Mouse (Mus musculus) CH12.LX (cell line): Measurements from ENCODE around the gene Tas1r3. TPM values are rescaled to one million over a fixed set of nuclear protein-coding genes. Genes with fewer than 3 reads are reported as not detected.

Experiments
- DNase-seq: peaks from one replicate; pipeline ENCODE4 v3.0.0-alpha.2; 2013; ENCODE audit errors: extremely low read depth
- H3K27ac ChIP-seq: 2 replicates; pipeline ENCODE4 v1.5.1; 2012; ENCODE audit warnings: low read depth, mild to moderate bottlenecking, control low read depth, moderate library complexity; ENCODE audit not compliant: insufficient read depth
- H3K27me3 ChIP-seq: replicated peaks from 2 replicates; pipeline ENCODE3; 2012; ENCODE audit warnings: inconsistent platforms
- H3K36me3 ChIP-seq, 2 experiments: replicated peaks in 1 of 2; 2 replicates each; pipeline versions ENCODE3 to v1.6.1; 2012; ENCODE audit warnings: inconsistent platforms in 1 of 2, low read length in 1 of 2, mild to moderate bottlenecking in 1 of 2, mixed read lengths in 1 of 2, moderate library complexity in 1 of 2; ENCODE audit not compliant: control insufficient read depth in 1 of 2, insufficient read depth in 1 of 2
- H3K4me1 ChIP-seq, 2 experiments: 2 replicates each; pipeline ENCODE4 v1.6.1; 2012; ENCODE audit warnings: inconsistent platforms in 1 of 2, moderate library complexity in 1 of 2; ENCODE audit not compliant: insufficient read depth in 2 of 2, control insufficient read depth in 1 of 2
- H3K4me2 ChIP-seq: 2 replicates; pipeline ENCODE4 v1.6.1; 2012; ENCODE audit warnings: low read depth, mild to moderate bottlenecking, control low read depth; ENCODE audit not compliant: poor library complexity, insufficient read depth, severe bottlenecking
- H3K4me3 ChIP-seq, 3 experiments: fragments of 150-350 bp in 1 of 3; sonication (generic) in 1 of 3; replicated peaks in 1 of 3; 2 replicates each; pipeline versions ENCODE3 to v1.5.1; 2011 to 2012; ENCODE audit warnings: low read depth in 2 of 3, low read length in 2 of 3, mild to moderate bottlenecking in 2 of 3, moderate library complexity in 2 of 3, control low read depth in 1 of 3, improper control_type of control experiment in 1 of 3, inconsistent platforms in 1 of 3, mixed read lengths in 1 of 3; ENCODE audit not compliant: poor library complexity in 1 of 3
- H3K79me2 ChIP-seq: replicated peaks from 2 replicates; pipeline ENCODE4 v1.6.1; 2012; ENCODE audit warnings: mild to moderate bottlenecking, moderate library complexity; ENCODE audit not compliant: control insufficient read depth, poor library complexity, insufficient read depth, severe bottlenecking; ENCODE audit errors: extremely low read depth
- H3K9ac ChIP-seq: 2 replicates; pipeline ENCODE4 v1.6.1; 2012; ENCODE audit warnings: low read depth, mild to moderate bottlenecking, control low read depth, moderate library complexity; ENCODE audit not compliant: insufficient read depth
- H3K9me3 ChIP-seq: replicated peaks from 2 replicates; pipeline ENCODE3; 2012; ENCODE audit warnings: low read length, inconsistent platforms, mixed read lengths
- CHD2 ChIP-seq: IDR thresholded peaks from 2 replicates; pipeline ENCODE4 v1.6.1; 2011; ENCODE audit warnings: low read length, improper control_type of control experiment
- E2F4 ChIP-seq: IDR thresholded peaks from 2 replicates; pipeline ENCODE4 v1.6.1; 2011; ENCODE audit warnings: low read depth, low read length, improper control_type of control experiment; ENCODE audit not compliant: insufficient replicate concordance
- ELF1 ChIP-seq: IDR thresholded peaks from 2 replicates; pipeline ENCODE4 v1.6.1; 2014; ENCODE audit warnings: low read depth, mild to moderate bottlenecking, inconsistent platforms, low read length, improper control_type of control experiment
- EP300 ChIP-seq: IDR thresholded peaks from 2 replicates; pipeline ENCODE4 v1.6.1; 2011; ENCODE audit warnings: low read length, improper control_type of control experiment
- HCFC1 ChIP-seq: IDR thresholded peaks from 2 replicates; pipeline ENCODE4 v1.6.1; 2012; ENCODE audit warnings: low read depth, mild to moderate bottlenecking, inconsistent platforms, low read length, improper control_type of control experiment
- JUN ChIP-seq: IDR thresholded peaks from 2 replicates; pipeline ENCODE4 v1.6.1; 2011; ENCODE audit warnings: low read depth, mild to moderate bottlenecking, low read length, improper control_type of control experiment, moderate library complexity; ENCODE audit not compliant: insufficient read depth
- JUND ChIP-seq: conservative IDR thresholded peaks from 2 replicates; pipeline ENCODE4 v1.6.1; 2011; ENCODE audit warnings: low read depth, low read length, improper control_type of control experiment
- MAX ChIP-seq: IDR thresholded peaks from 2 replicates; pipeline ENCODE4 v1.6.1; 2011; ENCODE audit warnings: low read length, improper control_type of control experiment
- MAZ ChIP-seq: IDR thresholded peaks from 2 replicates; pipeline ENCODE4 v1.6.1; 2012; ENCODE audit warnings: low read depth, mild to moderate bottlenecking, inconsistent platforms, low read length, improper control_type of control experiment, moderate library complexity
- MXI1 ChIP-seq: IDR thresholded peaks from 2 replicates; pipeline ENCODE4 v1.6.1; 2011; ENCODE audit warnings: mild to moderate bottlenecking, low read depth, low read length, improper control_type of control experiment
- NELFE ChIP-seq: IDR thresholded peaks from 2 replicates; pipeline ENCODE4 v1.6.1; 2011; ENCODE audit warnings: low read depth, low read length, improper control_type of control experiment
- NRF1 ChIP-seq: IDR thresholded peaks from 2 replicates; pipeline ENCODE4 v1.6.1; 2014; ENCODE audit warnings: low read depth, mild to moderate bottlenecking, inconsistent platforms, low read length, improper control_type of control experiment, moderate library complexity
- POLR2AphosphoS2 ChIP-seq: IDR thresholded peaks from 2 replicates; pipeline ENCODE4 v1.6.1; 2011; ENCODE audit warnings: low read depth, low read length, improper control_type of control experiment
- RAD21 ChIP-seq: IDR thresholded peaks from 2 replicates; pipeline ENCODE4 v1.6.1; 2011; ENCODE audit warnings: low read depth, mild to moderate bottlenecking, low read length, improper control_type of control experiment, moderate library complexity
- SIN3A ChIP-seq: IDR thresholded peaks from 2 replicates; pipeline ENCODE4 v1.6.1; 2012; ENCODE audit warnings: low read length, improper control_type of control experiment, inconsistent platforms
- SMC3 ChIP-seq: IDR thresholded peaks from 2 replicates; pipeline ENCODE4 v1.6.1; 2011; ENCODE audit warnings: low read depth, low read length, improper control_type of control experiment
- TCF12 ChIP-seq: IDR thresholded peaks from 2 replicates; pipeline ENCODE4 v1.6.1; 2014; ENCODE audit warnings: low read depth, mild to moderate bottlenecking, inconsistent platforms, low read length, improper control_type of control experiment
- UBTF ChIP-seq: IDR thresholded peaks from 2 replicates; pipeline ENCODE4 v1.6.1; 2012; ENCODE audit warnings: low read depth, mild to moderate bottlenecking, inconsistent platforms, low read length, improper control_type of control experiment, moderate library complexity
- USF2 ChIP-seq: conservative IDR thresholded peaks from 2 replicates; pipeline ENCODE4 v1.6.1; 2011; ENCODE audit warnings: low read depth, low read length, improper control_type of control experiment
- ZKSCAN1 ChIP-seq: IDR thresholded peaks from 2 replicates; pipeline ENCODE4 v1.6.1; 2012; ENCODE audit warnings: low read depth, inconsistent platforms, low read length, improper control_type of control experiment, borderline replicate concordance
- ZNF384 ChIP-seq: IDR thresholded peaks from 2 replicates; pipeline ENCODE4 v1.6.1; 2012; ENCODE audit warnings: low read depth, low read length, improper control_type of control experiment, inconsistent platforms
- dilution Hi-C: fragments of 300-500 bp; cut with MboI; formaldehyde crosslinking; loops from 2 replicates; pipeline ENCODE4 v1.14.3; 2020; ENCODE audit warnings: low sequenced_read_pairs; ENCODE audit not compliant: extremely low pct_unique_long_range_greater_than_20kb, extremely low pct_ligation_motif_present
- in situ Hi-C: fragments of 300-500 bp; cut with MboI; formaldehyde crosslinking; loops from 3 replicates; pipeline ENCODE4 v1.14.3; 2019; ENCODE audit warnings: low sequenced_read_pairs, low pct_ligation_motif_present, low pct_unique_long_range_greater_than_20kb, mixed read lengths
- polyA plus RNA-seq: library from polyadenylated mRNA; unstranded; fragments of >175 nt; gene quantifications from 2 replicates; pipeline ENCODE4 v1.2.1, GENCODE M21; 2012; ENCODE audit warnings: low read depth; ENCODE audit not compliant: insufficient read length
- total RNA-seq, 2 experiments: library from RNA; depleted of rRNA; stranded (reverse); fragments of 300-350 nt in 1 of 2; fragments of >200 nt in 1 of 2; gene quantifications; 2 replicates each; pipeline ENCODE4 v1.2.3; 2012 to 2014

Tas1r3 gene
- total and polyA plus RNA-seq, 3 experiments = 0.15 to 0.89 (median 0.47) TPM

DNA sequence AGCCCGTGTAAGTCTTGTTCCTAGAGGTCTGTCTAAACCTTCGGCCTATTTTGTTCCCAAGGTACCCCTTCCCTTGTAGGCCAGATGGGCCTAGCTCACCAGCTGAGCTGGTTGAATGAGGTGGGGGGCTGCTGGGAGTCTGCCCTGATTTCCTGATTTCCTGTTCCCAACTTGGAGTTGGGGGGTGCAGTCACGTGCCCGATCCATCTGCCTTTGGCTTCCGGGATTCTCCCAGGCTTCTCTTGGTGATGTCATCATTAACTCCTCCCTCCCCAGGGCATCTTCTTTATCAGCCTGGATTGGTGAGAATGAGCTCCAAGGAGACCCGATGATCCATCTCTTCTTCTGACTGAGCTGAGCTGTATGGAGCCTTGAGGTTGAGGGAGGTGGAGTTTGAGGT lies 32.1 kb upstream of the Tas1r3 start:
- in situ Hi-C loops (no loop called here), dilution Hi-C loops (no loop called here)
- no peak overlapping the region for H3K27ac ChIP-seq
- DNase-seq = no peak
- H3K9me3 ChIP-seq = peaks cover 3% of the 10 kb centered on the region
- H3K9ac ChIP-seq = no peak overlapping the region
- no peaks in the 10 kb centered on the region for H3K27me3 ChIP-seq
- peaks cover 13% of the 10 kb centered on the region; the same call in 1 of the 2 replicates for H3K79me2 ChIP-seq
- no peak overlapping the region for H3K4me2 ChIP-seq
- H3K4me3 ChIP-seq = no peak overlapping the region
- H3K4me1 ChIP-seq = peaks cover 28 to 46% of the 10 kb centered on the region in 2 experiments
- peaks cover 21 to 43% of the 10 kb centered on the region in 2 experiments for H3K36me3 ChIP-seq
- no peak for TF ChIP-seq SIN3A
- TF ChIP-seq ELF1 = no peak
- TF ChIP-seq POLR2AphosphoS2 = no peak
- no peak for TF ChIP-seq JUN
- no peak for TF ChIP-seq NELFE
- no peak for TF ChIP-seq TCF12
- no peak for TF ChIP-seq HCFC1
- TF ChIP-seq ZKSCAN1 = no peak
- no peak for TF ChIP-seq E2F4
- TF ChIP-seq SMC3 = no peak
- TF ChIP-seq CHD2 = no peak
- TF ChIP-seq EP300 = no peak
- TF ChIP-seq MAX = no peak
- TF ChIP-seq USF2 = no peak
- no peak for TF ChIP-seq NRF1
- TF ChIP-seq RAD21 = no peak
- TF ChIP-seq JUND = no peak
- TF ChIP-seq MXI1 = no peak
- TF ChIP-seq UBTF = no peak
- TF ChIP-seq, all 38 proteins: peak for 0

DNA sequence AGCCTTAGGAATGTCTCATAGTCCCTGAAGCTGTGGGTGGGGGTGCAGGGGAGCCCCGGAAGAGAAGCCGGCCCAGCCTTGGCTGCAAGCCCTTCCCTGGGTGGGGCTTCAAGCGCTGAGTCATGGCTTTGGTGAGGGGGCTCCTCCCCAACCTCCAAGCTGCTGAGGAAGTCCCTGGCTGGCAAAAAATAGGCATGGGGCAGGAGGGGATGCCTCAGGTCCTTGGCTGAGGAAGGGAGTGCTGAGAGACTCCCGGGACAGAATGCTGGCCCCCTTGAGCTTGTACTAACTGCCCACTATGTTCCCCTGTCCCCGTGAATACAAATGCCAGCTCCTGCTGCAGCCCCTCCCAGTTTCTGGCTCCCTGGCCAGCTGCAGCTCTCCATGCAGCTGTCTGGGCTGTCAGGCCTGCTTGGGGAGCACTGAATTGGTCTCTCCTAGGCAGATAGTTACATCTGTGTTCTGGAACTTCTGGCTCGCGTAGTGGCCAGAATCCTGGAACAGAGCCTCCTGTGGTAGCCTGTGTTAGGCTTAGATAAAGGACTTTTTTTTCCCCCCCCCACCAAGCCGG lies 31.2 kb upstream of the Tas1r3 start:
- Histone ChIP-seq H3K36me3 (peaks cover 17 to 43% of the 10 kb centered on the region in 2 experiments), H3K4me1 (peaks cover 28 to 54% of the 10 kb centered on the region in 2 experiments)
- no peak for TF ChIP-seq SIN3A
- TF ChIP-seq MAZ = no peak
- no peak for TF ChIP-seq ZNF384
- TF ChIP-seq, all 38 proteins: peak for 0
- in situ Hi-C loops (loop anchor here (5.0 kb wide), 1 partner anchor 48 kb away; the partner anchor contains the start of gene Ube2j2), dilution Hi-C loops (no loop called here)
- no peaks in the 10 kb centered on the region for H3K27me3 ChIP-seq
- no peak overlapping the region for H3K4me3 ChIP-seq
- peak overlapping the region; percentile 23; the same call in 1 of the 2 replicates for H3K9ac ChIP-seq
- no peak overlapping the region for H3K27ac ChIP-seq
- peaks cover 3% of the 10 kb centered on the region for H3K9me3 ChIP-seq
- peak overlapping the region; percentile 70 for H3K4me2 ChIP-seq
- H3K79me2 ChIP-seq = peaks cover 13% of the 10 kb centered on the region; the same call in 1 of the 2 replicates
- no peak for DNase-seq
